Mouse (Mus musculus) lung, embryonic 16.5 days (tissue): ENCODE measurements around the gene Runx3. TPM values are rescaled to one million over a fixed set of nuclear protein-coding genes. Genes with fewer than 3 reads are reported as not detected.

Source experiments
- ATAC-seq: fragments of 200-750 bp; cut with Nextera tagmentation; 2 replicates; pipeline ENCODE4 v1.8.0; 2017; ENCODE audit warnings: low read depth, mild to moderate bottlenecking, moderate library complexity
- H3K27ac ChIP-seq: fragments of 300-500 bp; sonication (generic); 2 replicates; pipeline ENCODE4 v1.5.1; 2014; ENCODE audit warnings: mild to moderate bottlenecking, control low read depth, low read length
- H3K27me3 ChIP-seq: fragments of 300-500 bp; sonication (generic); 2 replicates; pipeline ENCODE4 v1.6.1; 2014; ENCODE audit warnings: low read depth, low read length, mixed read lengths; ENCODE audit not compliant: control insufficient read depth, insufficient read depth
- H3K36me3 ChIP-seq: fragments of 300-500 bp; sonication (generic); 2 replicates; pipeline ENCODE4 v1.6.1; 2014; ENCODE audit warnings: low read length; ENCODE audit not compliant: control insufficient read depth, insufficient read depth
- H3K4me1 ChIP-seq: fragments of 300-500 bp; sonication (generic); replicated peaks from 2 replicates; pipeline ENCODE4 v1.6.1; 2014; ENCODE audit warnings: low read length, mixed read lengths; ENCODE audit not compliant: control insufficient read depth, insufficient read depth
- H3K4me2 ChIP-seq: fragments of 300-500 bp; sonication (generic); 2 replicates; pipeline ENCODE4 v1.6.1; 2014; ENCODE audit warnings: low read depth, low read length, control low read depth
- H3K4me3 ChIP-seq: fragments of 300-500 bp; sonication (generic); 2 replicates; pipeline ENCODE4 v1.5.1; 2014; ENCODE audit warnings: mild to moderate bottlenecking, low read length, control low read depth
- H3K9ac ChIP-seq: fragments of 300-500 bp; sonication (generic); 2 replicates; pipeline ENCODE4 v1.6.1; 2014; ENCODE audit warnings: low read length, control low read depth
- H3K9me3 ChIP-seq: fragments of 300-500 bp; sonication (generic); 2 replicates; pipeline ENCODE4 v1.6.1; 2016; ENCODE audit warnings: low read length; ENCODE audit not compliant: control insufficient read depth
- WGBS: fragments of 180-500 bp; shearing (Covaris S2); extraction: QIAGEN DNeasy Blood & Tissue Kit; methylation state at CpG from one replicate; pipeline ENCODE4 v1.1.7; 2014; 5-methylcytosine and 5-hydroxymethylcytosine counted together
- polyA plus RNA-seq: library from polyadenylated mRNA; unstranded; fragments of >200 nt; fragmentation: Nextera tagmentation; extraction: Ambion mirVana; gene quantifications from 2 replicates; pipeline ENCODE4 v1.2.1, GENCODE M21; 2015

Runx3 gene
- polyA plus RNA-seq, 1 experiment from 2014 or later, result 0.16 TPM

DNA sequence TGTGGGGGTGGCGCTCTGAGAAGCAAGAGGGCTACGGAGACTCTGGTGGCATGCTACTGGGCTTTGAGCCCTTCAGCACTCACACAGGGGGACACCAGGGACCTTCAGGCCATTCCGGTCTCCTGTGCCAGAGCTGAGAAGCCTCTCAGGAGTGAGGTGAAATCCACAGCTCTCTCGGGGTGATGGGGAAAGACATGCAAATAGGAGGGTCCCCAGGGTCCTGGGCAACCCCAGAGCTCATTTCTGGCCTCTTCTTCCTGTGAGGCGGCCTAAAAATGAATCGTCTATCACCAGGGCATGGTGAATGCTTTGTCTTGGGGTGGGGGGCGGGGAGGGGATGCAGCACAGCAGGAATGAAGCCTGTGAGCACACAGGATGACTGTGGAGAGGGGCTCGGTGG, 15.8 kb downstream of the Runx3 start:
- H3K4me2 ChIP-seq, result no peak overlapping the region
- peaks cover 34% of the 10 kb centered on the region for H3K27me3 ChIP-seq
- H3K9ac ChIP-seq, result no peak overlapping the region
- H3K4me1 ChIP-seq, result no peaks in the 10 kb centered on the region; the same call in 1 of the 2 replicates
- H3K4me3 ChIP-seq, result no peak overlapping the region
- WGBS, result 58% methylated on average over 8 of the region's 8 CpGs
- ATAC-seq, result no peak
- H3K27ac ChIP-seq, result no peak overlapping the region
- H3K36me3 ChIP-seq, result no peaks in the 10 kb centered on the region
- no peaks in the 10 kb centered on the region for H3K9me3 ChIP-seq

DNA sequence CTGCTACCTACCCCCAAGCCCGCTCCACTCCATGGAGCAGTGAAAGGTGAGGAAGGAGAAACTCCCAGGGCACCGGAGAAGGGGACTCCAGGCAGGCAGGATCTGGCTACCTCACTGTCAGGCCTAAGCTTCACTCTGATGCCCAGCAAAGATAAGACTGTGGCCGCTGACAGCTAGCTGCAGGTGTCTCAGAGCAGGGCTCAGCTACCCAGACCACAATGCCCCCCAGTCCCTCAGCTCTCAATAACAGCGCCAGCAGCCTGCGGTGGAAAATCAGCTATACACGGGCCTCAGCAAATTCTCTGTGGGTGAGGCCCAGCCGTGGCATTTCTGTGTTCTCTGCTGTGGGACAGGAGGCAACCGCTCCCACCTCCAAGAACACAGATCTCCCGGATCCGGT, 16.2 kb downstream of the Runx3 start:
- Histone ChIP-seq H3K36me3 (no peaks in the 10 kb centered on the region), H3K4me2 (no peak overlapping the region), H3K27me3 (peaks cover 38% of the 10 kb centered on the region), H3K4me1 (no peaks in the 10 kb centered on the region; the same call in 1 of the 2 replicates), H3K27ac (no peak overlapping the region), H3K9me3 (no peaks in the 10 kb centered on the region), H3K4me3 (no peak overlapping the region), H3K9ac (no peak overlapping the region)
- ATAC-seq, result no peak
- 61% methylated on average over 10 of the region's 10 CpGs for WGBS

DNA sequence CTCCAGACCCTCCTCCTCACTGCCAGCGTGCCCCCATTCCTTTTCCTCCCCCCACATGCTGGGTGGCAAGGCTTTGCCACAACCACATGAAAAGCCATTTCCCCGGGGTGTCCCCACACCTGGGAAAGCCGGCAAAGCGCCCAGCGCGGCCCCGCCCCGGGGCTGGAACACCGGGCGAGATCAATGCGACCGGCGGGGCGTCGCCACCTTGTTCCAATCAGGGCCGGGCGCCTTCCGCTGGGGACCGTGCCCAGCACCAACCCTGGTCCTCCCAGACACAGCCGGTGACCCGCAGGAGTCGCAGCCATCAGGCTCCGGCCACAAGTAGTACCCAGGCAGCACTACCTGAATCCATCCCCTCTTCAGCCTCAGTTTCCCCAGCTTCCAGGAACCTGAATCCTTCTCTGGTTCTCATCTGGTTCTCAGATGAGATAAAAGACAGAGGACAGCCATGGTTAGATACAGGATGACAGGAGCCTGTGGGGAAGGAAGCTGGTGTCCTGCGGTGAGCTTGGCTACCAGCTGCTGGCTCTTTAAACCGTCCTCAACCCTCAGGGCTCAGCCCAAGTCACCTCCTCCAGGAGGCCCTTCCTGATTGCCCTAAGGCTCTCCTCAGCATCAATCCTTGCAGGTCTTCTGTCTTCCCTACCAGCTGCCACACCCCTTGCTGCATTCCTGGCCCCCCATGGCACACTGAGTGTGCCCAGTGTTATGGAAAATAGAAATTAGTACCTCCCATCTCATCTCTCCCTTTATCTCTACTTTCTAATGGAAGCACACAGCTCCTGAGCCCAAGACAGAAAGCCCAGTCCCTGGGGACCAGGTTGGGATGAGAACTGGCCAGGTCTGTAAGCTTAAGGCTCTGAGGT, 20.4 kb downstream of the Runx3 start:
- H3K36me3 ChIP-seq, result no peaks in the 10 kb centered on the region
- peaks cover 61% of the 10 kb centered on the region for H3K27me3 ChIP-seq
- 0 out of 2 replicates have a peak overlapping the region, but pooled peaks have one; percentile 6 for H3K4me2 ChIP-seq
- no peak overlapping the region for H3K27ac ChIP-seq
- no peaks in the 10 kb centered on the region for H3K9me3 ChIP-seq
- no peaks in the 10 kb centered on the region; the same call in 1 of the 2 replicates for H3K4me1 ChIP-seq
- ATAC-seq, result no peak
- WGBS, result 1% methylated on average over 25 of the region's 25 CpGs
- no peak overlapping the region for H3K9ac ChIP-seq
- no peak overlapping the region for H3K4me3 ChIP-seq

DNA sequence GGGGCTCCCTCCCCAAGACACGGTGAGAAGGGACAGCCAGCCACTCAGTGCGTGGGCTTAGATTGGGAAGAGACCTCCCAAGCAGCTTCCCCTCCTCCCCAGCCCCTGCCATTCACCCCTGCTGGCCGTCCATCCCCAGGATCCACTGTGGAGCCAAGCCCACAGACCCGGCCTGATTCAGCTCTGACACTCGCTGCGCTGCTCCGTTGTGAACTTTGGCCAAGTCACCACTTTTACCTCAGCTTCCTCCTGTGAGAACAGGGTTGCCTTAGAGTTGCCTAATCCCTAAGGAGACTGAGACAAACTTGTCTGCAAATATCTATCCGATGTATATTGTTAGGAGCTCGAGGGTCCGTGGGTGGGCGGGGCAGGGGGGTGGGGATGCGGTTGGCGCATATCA, 21.3 kb downstream of the Runx3 start:
- 5% methylated on average over 13 of the region's 13 CpGs for WGBS
- Histone ChIP-seq H3K4me3 (no peak overlapping the region), H3K4me1 (peaks cover 4% of the 10 kb centered on the region), H3K4me2 (no peak overlapping the region), H3K27me3 (peaks cover 67% of the 10 kb centered on the region), H3K36me3 (no peaks in the 10 kb centered on the region), H3K9me3 (no peaks in the 10 kb centered on the region), H3K9ac (peak overlapping the region; percentile 15; the same call in 1 of the 2 replicates), H3K27ac (no peak overlapping the region)
- ATAC-seq, result no peak

DNA sequence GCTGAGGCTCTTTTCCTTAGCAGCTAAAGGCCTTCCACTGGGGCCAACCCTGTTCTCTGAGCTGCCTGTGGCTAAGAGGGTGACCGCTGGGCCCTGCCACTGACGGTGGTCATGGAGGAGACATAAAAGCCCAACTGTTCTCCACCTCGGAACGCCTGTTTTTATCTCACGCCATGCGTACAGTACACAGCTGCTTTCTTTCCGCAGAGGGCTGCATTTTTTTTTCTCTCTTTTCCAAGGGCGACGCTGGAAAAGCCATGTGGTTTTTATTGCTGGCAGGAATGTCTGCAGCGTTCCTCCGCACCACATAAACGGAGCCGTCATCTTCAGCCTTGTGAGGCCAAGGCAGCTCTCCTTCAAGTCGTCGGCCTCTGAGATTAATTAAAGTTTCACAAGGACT, 26.3 kb downstream of the Runx3 start:
- ATAC-seq, result peak; percentile 73
- Histone ChIP-seq H3K4me3 (no peak overlapping the region), H3K4me1 (peaks cover 6% of the 10 kb centered on the region), H3K9ac (no peak overlapping the region), H3K27ac (no peak overlapping the region), H3K27me3 (peaks cover 75% of the 10 kb centered on the region), H3K4me2 (no peak overlapping the region), H3K9me3 (no peaks in the 10 kb centered on the region), H3K36me3 (no peaks in the 10 kb centered on the region)
- 13% methylated on average over 15 of the region's 15 CpGs for WGBS

DNA sequence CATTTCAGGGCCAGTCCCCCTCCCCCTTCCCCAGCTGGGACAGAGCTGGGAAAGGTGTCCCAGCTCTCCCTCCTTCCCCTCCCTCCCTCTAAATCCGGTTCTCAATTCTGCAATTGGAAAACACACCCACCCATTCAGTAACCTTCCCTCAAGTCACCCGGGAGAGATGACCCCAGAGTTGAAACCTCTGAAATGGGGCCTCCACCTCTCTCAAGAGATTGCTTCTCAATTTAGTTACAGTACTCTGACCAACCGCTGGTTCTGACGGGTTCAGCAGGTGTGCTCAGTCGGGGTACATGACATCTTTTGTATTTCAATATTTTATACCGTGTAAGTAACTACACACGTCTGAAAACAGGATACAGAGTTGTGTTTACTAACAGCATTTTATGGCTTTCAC, 28.2 kb downstream of the Runx3 start:
- peaks cover 79% of the 10 kb centered on the region for H3K27me3 ChIP-seq
- no peak overlapping the region for H3K4me3 ChIP-seq
- H3K9ac ChIP-seq, result no peak overlapping the region
- H3K4me2 ChIP-seq, result no peak overlapping the region
- 17% methylated on average over 7 of the region's 7 CpGs for WGBS
- no peak for ATAC-seq
- H3K9me3 ChIP-seq, result no peaks in the 10 kb centered on the region
- H3K4me1 ChIP-seq, result peaks cover 14% of the 10 kb centered on the region
- no peaks in the 10 kb centered on the region for H3K36me3 ChIP-seq
- no peak overlapping the region for H3K27ac ChIP-seq

DNA sequence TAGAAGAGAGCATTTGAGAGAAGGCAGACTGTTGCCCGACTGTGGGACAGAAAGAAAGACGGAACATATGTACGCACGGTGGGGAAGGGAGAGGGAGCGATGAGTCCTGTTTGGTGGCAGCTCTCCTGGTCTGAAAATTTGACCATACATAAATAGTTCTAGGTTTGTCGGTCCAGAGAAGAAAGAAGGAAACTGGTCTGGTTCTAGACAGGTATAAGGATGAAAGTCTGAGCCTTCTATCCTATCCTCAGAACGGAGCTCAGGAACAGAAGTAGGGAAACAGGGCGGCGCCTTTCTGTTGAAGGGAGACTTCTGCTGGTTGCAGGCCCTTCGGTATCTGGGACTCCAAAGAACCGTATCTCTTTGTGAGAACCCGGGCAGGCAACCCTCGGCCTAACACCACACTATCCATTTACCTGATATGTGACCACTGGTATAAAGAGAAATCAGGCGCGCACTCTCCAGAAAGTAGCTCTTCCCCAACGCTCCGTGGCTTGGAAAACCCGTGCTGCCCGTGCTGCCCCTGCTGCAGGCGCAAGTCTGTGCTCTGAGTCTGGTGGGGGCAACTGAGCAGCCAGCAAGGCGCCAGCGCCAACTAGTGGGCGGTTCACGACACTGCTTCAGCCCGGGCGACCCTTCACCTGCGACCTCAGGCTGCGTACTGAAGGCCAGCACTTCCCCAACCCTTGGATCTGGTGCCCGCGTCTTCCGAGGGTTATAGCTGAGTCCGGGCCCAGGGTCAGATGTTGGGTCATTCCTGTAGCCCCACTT, 29.8 kb downstream of the Runx3 start:
- ATAC-seq, result 0 out of 2 replicates have a peak, but pooled peaks have one; percentile 10
- Histone ChIP-seq H3K27me3 (peaks cover 90% of the 10 kb centered on the region), H3K4me3 (no peak overlapping the region), H3K4me2 (no peak overlapping the region), H3K36me3 (no peaks in the 10 kb centered on the region), H3K27ac (no peak overlapping the region), H3K9me3 (no peaks in the 10 kb centered on the region), H3K9ac (no peak overlapping the region), H3K4me1 (peaks cover 14% of the 10 kb centered on the region)
- 6% methylated on average over 32 of the region's 32 CpGs for WGBS

DNA sequence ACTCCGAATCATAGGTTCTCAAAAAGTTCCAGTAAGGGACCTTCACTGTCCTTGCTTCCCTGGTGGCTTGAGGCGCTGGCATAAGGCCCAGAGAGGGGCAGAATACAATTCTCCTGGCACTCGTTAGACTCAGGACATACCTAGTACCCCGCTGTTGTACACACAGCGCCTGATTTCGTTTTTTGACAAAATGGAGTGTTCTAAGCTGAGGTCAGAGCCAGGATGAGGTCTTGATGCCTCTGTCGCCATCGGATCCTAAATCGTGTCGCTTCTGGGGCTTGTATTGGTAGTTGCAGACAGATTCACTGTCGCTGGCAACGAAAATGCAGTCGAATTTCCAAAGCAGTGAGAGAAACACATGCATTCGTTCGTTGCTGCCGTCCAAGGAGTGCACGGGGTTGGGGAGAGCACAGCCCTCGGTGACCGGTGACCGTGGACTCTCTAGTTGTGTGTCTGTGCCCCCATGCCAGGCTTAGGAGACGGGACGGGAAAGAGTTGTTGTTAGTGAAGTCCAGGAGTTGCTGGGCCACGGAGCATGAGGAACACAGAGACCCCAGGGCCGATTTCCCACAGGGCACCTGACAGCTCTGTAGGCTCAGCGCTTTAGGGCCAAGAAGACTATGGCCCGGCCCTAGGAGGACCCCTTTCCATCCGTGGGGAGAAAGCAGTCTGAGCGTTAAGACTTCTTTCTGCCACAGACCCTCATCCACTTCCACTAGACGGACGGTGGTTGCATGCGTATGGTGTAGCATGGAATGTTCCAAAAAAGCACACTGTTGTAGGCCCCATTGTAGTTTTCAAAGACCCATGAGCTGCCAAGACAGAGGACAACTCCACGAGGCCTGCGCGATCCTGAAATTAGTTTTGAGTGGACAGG, 30.9 kb downstream of the Runx3 start:
- Histone ChIP-seq H3K4me2 (no peak overlapping the region), H3K27ac (no peak overlapping the region), H3K36me3 (no peaks in the 10 kb centered on the region), H3K4me3 (no peak overlapping the region; the same call in 1 of the 2 replicates), H3K27me3 (peaks cover 96% of the 10 kb centered on the region), H3K9ac (no peak overlapping the region), H3K4me1 (peaks cover 13% of the 10 kb centered on the region), H3K9me3 (no peaks in the 10 kb centered on the region)
- ATAC-seq, result no peak
- 14% methylated on average over 34 of the region's 34 CpGs for WGBS
